Mouse (Mus musculus) hindbrain, embryonic 12.5 days (tissue): ENCODE data around the gene 2310061I04Rik. TPM values are rescaled to one million over a fixed set of nuclear protein-coding genes. Genes with fewer than 3 reads are reported as not detected.
"Not testable (repeated sequence)": the region's sequence is repeated elsewhere in the genome, so short reads cannot be mapped to it uniquely, and the experiment has no call there.

Experiments
- ATAC-seq: fragments of 200-750 bp; cut with Nextera tagmentation; 2 replicates; pipeline ENCODE4 v1.8.0; 2017; ENCODE audit warnings: moderate TSS enrichment; ENCODE audit not compliant: low FRiP score
- H3K27ac ChIP-seq: fragments of 300-500 bp; sonication (generic); 2 replicates; pipeline ENCODE4 v1.5.1; 2016; ENCODE audit warnings: mild to moderate bottlenecking
- H3K27me3 ChIP-seq: fragments of 300-500 bp; sonication (generic); 2 replicates; pipeline ENCODE4 v1.6.1; 2016; ENCODE audit warnings: mild to moderate bottlenecking
- H3K36me3 ChIP-seq: fragments of 300-500 bp; sonication (generic); 2 replicates; pipeline ENCODE4 v1.6.1; 2016; ENCODE audit warnings: mild to moderate bottlenecking
- H3K4me1 ChIP-seq: fragments of 300-500 bp; sonication (generic); 2 replicates; pipeline ENCODE4 v1.6.1; 2016
- H3K4me2 ChIP-seq: fragments of 300-500 bp; sonication (generic); replicated peaks from 2 replicates; pipeline ENCODE4 v1.6.1; 2016; ENCODE audit warnings: mild to moderate bottlenecking
- H3K4me3 ChIP-seq: fragments of 300-500 bp; sonication (generic); 2 replicates; pipeline ENCODE4 v1.5.1; 2016; ENCODE audit warnings: mild to moderate bottlenecking
- H3K9ac ChIP-seq: fragments of 300-500 bp; sonication (generic); 2 replicates; pipeline ENCODE4 v1.6.1; 2016; ENCODE audit warnings: mild to moderate bottlenecking, moderate library complexity
- H3K9me3 ChIP-seq: fragments of 300-500 bp; sonication (generic); replicated peaks from 2 replicates; pipeline ENCODE4 v1.6.1; 2016; ENCODE audit warnings: mild to moderate bottlenecking
- WGBS: fragments of 180-500 bp; shearing (Covaris S2); methylation state at CpG from one replicate; pipeline ENCODE4 v1.1.7; 2016; 5-methylcytosine and 5-hydroxymethylcytosine counted together
- polyA plus RNA-seq: library from polyadenylated mRNA; unstranded; fragments of >200 nt; fragmentation: Nextera tagmentation; extraction: Ambion mirVana; gene quantifications from 2 replicates; pipeline ENCODE4 v1.2.1, GENCODE M21; 2016

The 2310061I04Rik gene
- 25.7 and 28.7 TPM in 2 replicates for polyA plus RNA-seq

DNA sequence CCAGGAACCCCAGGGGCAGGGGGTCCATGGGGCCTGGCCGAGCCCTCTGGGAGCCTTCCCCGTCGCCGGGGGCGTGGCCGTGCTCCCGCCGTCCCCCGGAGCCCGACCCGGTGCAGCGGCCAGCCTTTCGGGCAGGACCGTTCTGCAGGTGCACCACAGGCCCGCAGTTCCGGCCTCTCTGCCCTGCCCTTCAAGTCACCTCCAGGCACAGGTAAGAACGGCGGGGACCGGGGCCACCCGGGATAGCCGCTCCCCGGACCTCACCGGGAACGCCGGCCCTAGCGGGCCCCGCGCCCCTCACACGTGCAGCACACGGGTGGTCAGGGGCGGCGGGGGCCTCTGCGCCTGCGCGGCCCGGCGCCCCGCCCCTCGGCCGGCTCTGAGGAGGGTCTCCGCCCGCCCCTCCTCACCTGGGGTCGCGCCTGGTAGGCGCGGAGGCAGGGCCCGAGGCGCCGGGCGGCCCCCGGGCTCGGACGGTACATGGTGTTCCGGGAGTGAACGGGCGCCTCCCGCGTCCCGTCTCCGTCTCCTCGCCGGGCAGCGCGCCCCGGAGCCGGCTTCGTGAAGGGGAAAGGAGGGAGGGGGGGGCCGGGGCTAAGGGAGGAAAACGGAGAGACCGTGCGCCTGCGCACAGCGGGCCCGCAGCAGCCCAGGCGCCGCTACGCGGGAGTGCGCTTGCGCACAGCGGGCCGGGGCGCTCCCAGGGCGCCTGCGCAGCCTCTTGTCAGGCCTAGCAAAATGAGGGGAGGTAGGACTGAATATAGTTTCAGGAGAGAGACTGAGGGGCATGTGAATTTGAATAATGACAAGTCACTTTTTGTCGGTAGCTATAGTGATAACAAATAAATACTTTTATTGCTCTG lies at the start of gene 2310061I04Rik:
TSS of gene 2310061I04Rik (minus strand) at position 651 of the 863 bp plus-strand sequence.
- Histone ChIP-seq H3K36me3 (peaks cover 59% of the 10 kb centered on the region), H3K27ac (peak within 1 kb of the TSS; percentile 96)
- under 1% methylated on average over 83 of the region's 86 CpGs for WGBS

DNA sequence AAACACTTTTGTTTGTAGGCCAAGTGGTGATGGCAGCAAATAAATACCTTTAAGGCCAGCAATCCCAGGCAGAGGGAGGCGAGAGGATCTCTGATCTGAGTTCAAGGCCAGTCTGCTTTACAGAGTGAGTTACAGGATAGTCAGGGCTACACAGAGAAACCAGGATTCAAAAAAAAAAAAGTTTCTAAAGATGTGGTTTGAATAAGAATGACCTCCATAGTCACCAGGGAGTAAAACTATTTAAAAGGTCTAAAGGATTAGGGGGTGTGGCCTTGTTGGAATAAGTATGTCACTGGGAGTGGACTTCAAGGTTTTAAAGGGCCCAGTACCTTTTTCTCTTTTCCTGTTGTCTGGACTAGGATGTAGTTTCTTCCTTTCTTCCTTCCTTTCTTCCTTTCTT lies 42.7 kb upstream of the 2310061I04Rik start:
- Histone ChIP-seq H3K27ac (no peak overlapping the region), H3K4me3 (no peak overlapping the region), H3K9ac (no peak overlapping the region), H3K9me3 (no peaks in the 10 kb centered on the region), H3K4me2 (no peak overlapping the region), H3K36me3 (no peaks in the 10 kb centered on the region), H3K27me3 (no peaks in the 10 kb centered on the region), H3K4me1 (no peaks in the 10 kb centered on the region)
- WGBS: 50% methylated on average over 1 of the region's 1 CpGs
- ATAC-seq: no peak

More for the DNA sequence above, at the start of gene 2310061I04Rik:
- Histone ChIP-seq H3K4me1 (peaks cover 21% of the 10 kb centered on the region), H3K9me3 (no peaks in the 10 kb centered on the region), H3K4me3 (peak within 1 kb of the TSS; percentile 85), H3K4me2 (peak within 1 kb of the TSS; percentile 100), H3K9ac (peak within 1 kb of the TSS; percentile 89), H3K27me3 (no peaks in the 10 kb centered on the region)
- ATAC-seq: peak; percentile 94

GRCm38 (mm10) chr17:35939108-35939507 lies 41.9 kb upstream of the 2310061I04Rik start:
- no peak overlapping the region for H3K4me2 ChIP-seq
- no peaks in the 10 kb centered on the region for H3K4me1 ChIP-seq
- no peak overlapping the region for H3K27ac ChIP-seq
- H3K27me3 ChIP-seq: no peaks in the 10 kb centered on the region
- WGBS: 45% methylated on average over 2 of the region's 2 CpGs
- no peaks in the 10 kb centered on the region for H3K9me3 ChIP-seq
- no peak overlapping the region for H3K4me3 ChIP-seq
- no peak for ATAC-seq
- no peak overlapping the region for H3K9ac ChIP-seq
- no peaks in the 10 kb centered on the region for H3K36me3 ChIP-seq

- H3K4me2 ChIP-seq: no peak overlapping the region
- no peak overlapping the region for H3K4me3 ChIP-seq
- H3K27me3 ChIP-seq: no peaks in the 10 kb centered on the region
- peak; percentile 67; the same call in 1 of the 2 replicates for ATAC-seq
- WGBS: 47% methylated on average over 2 of the region's 2 CpGs
- no peak overlapping the region for H3K9ac ChIP-seq
- H3K9me3 ChIP-seq: no peaks in the 10 kb centered on the region
- H3K27ac ChIP-seq: no peak overlapping the region
- H3K36me3 ChIP-seq: no peaks in the 10 kb centered on the region
- H3K4me1 ChIP-seq: no peaks in the 10 kb centered on the region
These were observed 40.6 kb upstream of the 2310061I04Rik start for GRCm38 (mm10) chr17:35937700-35938348.

- H3K36me3 ChIP-seq: peaks cover 12% of the 10 kb centered on the region
- H3K9ac ChIP-seq, H3K4me1 ChIP-seq, H3K27ac ChIP-seq, H3K27me3 ChIP-seq, H3K4me3 ChIP-seq, H3K4me2 ChIP-seq, H3K9me3 ChIP-seq, ATAC-seq: not testable (repeated sequence)
- WGBS: 91% methylated on average over 14 of the region's 14 CpGs
These were observed 38.5 kb upstream of the 2310061I04Rik start for GRCm38 (mm10) chr17:35935763-35936162.

DNA sequence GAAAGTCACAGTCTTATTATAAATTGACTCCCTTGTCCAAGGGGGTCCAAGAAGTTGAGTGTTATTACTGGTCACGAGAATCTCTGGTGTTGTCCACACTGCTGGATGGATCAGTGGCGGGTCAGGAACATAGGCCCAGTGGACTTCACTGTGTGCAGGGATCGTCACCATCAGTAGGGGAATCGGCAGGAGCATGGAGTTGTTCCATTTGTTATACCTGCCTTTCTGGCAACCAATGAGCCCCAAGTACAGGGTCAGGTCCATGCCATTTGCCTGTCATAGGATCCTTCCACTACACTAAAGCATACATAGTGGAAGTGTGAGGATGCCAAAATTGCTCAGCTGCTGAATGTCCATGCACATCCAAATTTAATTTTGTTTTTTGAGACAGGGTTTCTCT lies 35.4 kb upstream of the 2310061I04Rik start:
- H3K36me3 ChIP-seq: peaks cover 43% of the 10 kb centered on the region
- H3K27me3 ChIP-seq: no peaks in the 10 kb centered on the region
- no peak for ATAC-seq
- no peak overlapping the region for H3K27ac ChIP-seq
- H3K4me1 ChIP-seq: no peaks in the 10 kb centered on the region
- 91% methylated on average over 4 of the region's 4 CpGs for WGBS
- H3K9ac ChIP-seq: no peak overlapping the region
- H3K4me2 ChIP-seq: no peak overlapping the region
- no peak overlapping the region for H3K4me3 ChIP-seq
- H3K9me3 ChIP-seq: no peaks in the 10 kb centered on the region

GRCm38 (mm10) chr17:35930627-35931026 lies 33.4 kb upstream of the 2310061I04Rik start:
- Histone ChIP-seq H3K4me1 (no peaks in the 10 kb centered on the region), H3K36me3 (peaks cover 60% of the 10 kb centered on the region), H3K4me3 (no peak overlapping the region), H3K9ac (no peak overlapping the region), H3K9me3 (no peaks in the 10 kb centered on the region), H3K27ac (no peak overlapping the region), H3K27me3 (no peaks in the 10 kb centered on the region), H3K4me2 (no peak overlapping the region)
- 96% methylated on average over 12 of the region's 12 CpGs for WGBS
- ATAC-seq: no peak

DNA sequence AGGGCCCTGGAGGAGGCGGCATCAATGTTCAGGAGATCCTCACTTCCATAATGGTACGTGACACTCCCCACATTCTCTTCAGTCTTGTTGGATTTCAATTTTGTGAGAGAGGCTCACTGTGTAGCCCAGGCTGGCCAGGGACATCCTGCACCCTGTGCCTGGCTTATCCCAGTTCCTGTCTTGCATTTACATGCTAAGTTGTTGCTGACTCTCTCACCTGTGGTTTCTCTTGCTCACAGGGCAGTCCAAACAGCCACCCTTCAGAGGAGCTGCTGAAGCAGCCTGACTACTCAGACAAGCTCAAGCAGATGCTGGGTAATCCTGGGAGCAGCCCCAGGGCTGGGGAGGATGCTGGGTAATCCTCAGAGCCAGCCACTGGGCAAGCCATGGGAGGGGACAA lies 32.3 kb upstream of the 2310061I04Rik start:
- Histone ChIP-seq H3K4me1 (no peaks in the 10 kb centered on the region), H3K36me3 (peaks cover 71% of the 10 kb centered on the region), H3K9ac (no peak overlapping the region), H3K27ac (no peak overlapping the region), H3K4me2 (no peak overlapping the region), H3K27me3 (no peaks in the 10 kb centered on the region), H3K9me3 (no peaks in the 10 kb centered on the region), H3K4me3 (no peak overlapping the region)
- 100% methylated on average over 2 of the region's 2 CpGs for WGBS
- ATAC-seq: no peak

GRCm38 (mm10) chr17:35927471-35927870 lies 30.2 kb upstream of the 2310061I04Rik start:
- Histone ChIP-seq H3K36me3 (peaks cover 86% of the 10 kb centered on the region), H3K9ac (no peak overlapping the region), H3K4me3 (no peak overlapping the region), H3K27ac (no peak overlapping the region), H3K4me1 (no peaks in the 10 kb centered on the region), H3K27me3 (no peaks in the 10 kb centered on the region), H3K9me3 (no peaks in the 10 kb centered on the region), H3K4me2 (no peak overlapping the region)
- 81% methylated on average over 1 of the region's 1 CpGs for WGBS
- ATAC-seq: no peak

- no peak overlapping the region for H3K4me2 ChIP-seq
- ATAC-seq: no peak
- peaks cover 50% of the 10 kb centered on the region for H3K36me3 ChIP-seq
These were observed 26.1 kb upstream of the 2310061I04Rik start for GRCm38 (mm10) chr17:35923281-35923680.

DNA sequence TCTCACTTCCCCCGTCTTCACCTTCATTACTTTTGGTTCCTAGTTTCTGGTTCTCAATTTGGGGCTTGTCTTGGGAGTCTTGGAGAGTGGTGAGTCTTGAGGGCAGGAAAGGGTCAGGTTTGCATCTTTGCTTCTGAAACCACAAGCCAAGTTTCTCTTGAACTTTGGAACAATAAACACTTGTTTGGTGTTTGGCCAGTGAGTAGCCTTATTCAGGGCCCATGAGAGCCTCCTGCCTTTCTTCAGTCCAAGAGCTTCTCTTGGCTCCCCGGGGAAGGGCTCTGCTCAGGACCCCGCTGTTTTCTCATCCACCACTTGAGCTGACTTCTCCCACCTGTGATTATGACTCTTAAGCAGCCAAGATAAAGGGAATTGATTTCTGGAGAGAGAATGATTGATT lies 25.3 kb upstream of the 2310061I04Rik start:
- no peak overlapping the region for H3K9ac ChIP-seq
- no peak overlapping the region for H3K4me2 ChIP-seq
- no peak for ATAC-seq
- no peaks in the 10 kb centered on the region for H3K27me3 ChIP-seq
- WGBS: 89% methylated on average over 3 of the region's 3 CpGs
- H3K4me1 ChIP-seq: peaks cover 27% of the 10 kb centered on the region
- peaks cover 43% of the 10 kb centered on the region for H3K36me3 ChIP-seq
- no peaks in the 10 kb centered on the region for H3K9me3 ChIP-seq
- H3K4me3 ChIP-seq: no peak overlapping the region
- no peak overlapping the region for H3K27ac ChIP-seq

More at GRCm38 (mm10) chr17:35923281-35923680, 26.1 kb upstream of the 2310061I04Rik start:
- H3K4me3 ChIP-seq: no peak overlapping the region
- 91% methylated on average over 4 of the region's 4 CpGs for WGBS
- peaks cover 27% of the 10 kb centered on the region for H3K4me1 ChIP-seq
- H3K9me3 ChIP-seq: no peaks in the 10 kb centered on the region
- H3K9ac ChIP-seq: no peak overlapping the region
- H3K27me3 ChIP-seq: no peaks in the 10 kb centered on the region
- no peak overlapping the region for H3K27ac ChIP-seq

GRCm38 (mm10) chr17:35921710-35922109 lies 24.5 kb upstream of the 2310061I04Rik start:
- no peak for ATAC-seq
- no peak overlapping the region for H3K27ac ChIP-seq

More at GRCm38 (mm10) chr17:35921710-35922109, 24.5 kb upstream of the 2310061I04Rik start:
- H3K9ac ChIP-seq: no peak overlapping the region
- H3K4me2 ChIP-seq: no peak overlapping the region
- 89% methylated on average over 4 of the region's 4 CpGs for WGBS
- peaks cover 37% of the 10 kb centered on the region for H3K36me3 ChIP-seq
- H3K27me3 ChIP-seq: no peaks in the 10 kb centered on the region
- H3K9me3 ChIP-seq: no peaks in the 10 kb centered on the region
- H3K4me3 ChIP-seq: no peak overlapping the region
- H3K4me1 ChIP-seq: peaks cover 27% of the 10 kb centered on the region
